Mouse (Mus musculus) liver, embryonic 11.5 days (tissue): ENCODE data around the gene Cacng6. TPM values are rescaled to one million over a fixed set of nuclear protein-coding genes. Genes with fewer than 3 reads are reported as not detected.

Experiments
- ATAC-seq: fragments of 200-750 bp; cut with Nextera tagmentation; replicated peaks from 2 replicates; pipeline ENCODE4 v1.8.0; 2017; ENCODE audit warnings: moderate number of reproducible peaks, mild to moderate bottlenecking, moderate TSS enrichment, moderate library complexity; ENCODE audit not compliant: low FRiP score
- DNase-seq: peaks from one replicate; pipeline ENCODE4 v3.0.0-alpha.2; 2017; ENCODE audit warnings: low spot score
- H3K27ac ChIP-seq: fragments of 300-500 bp; sonication (generic); 2 replicates; pipeline ENCODE4 v1.5.1; 2014; ENCODE audit warnings: mild to moderate bottlenecking, low read depth, low read length, control low read depth
- H3K27me3 ChIP-seq: fragments of 300-500 bp; sonication (generic); replicated peaks from 2 replicates; pipeline ENCODE4 v1.6.1; 2014; ENCODE audit warnings: low read length, mixed read lengths; ENCODE audit not compliant: control insufficient read depth, insufficient read depth
- H3K36me3 ChIP-seq: fragments of 300-500 bp; sonication (generic); 2 replicates; pipeline ENCODE4 v1.6.1; 2014; ENCODE audit warnings: mild to moderate bottlenecking, low read length, moderate library complexity, mixed read lengths; ENCODE audit not compliant: control insufficient read depth, insufficient read depth
- H3K4me1 ChIP-seq: fragments of 300-500 bp; sonication (generic); replicated peaks from 2 replicates; pipeline ENCODE4 v1.6.1; 2014; ENCODE audit warnings: low read length, mixed read lengths; ENCODE audit not compliant: control insufficient read depth, insufficient read depth
- H3K4me2 ChIP-seq: fragments of 300-500 bp; sonication (generic); 2 replicates; pipeline ENCODE4 v1.6.1; 2014; ENCODE audit warnings: mild to moderate bottlenecking, control low read depth, moderate library complexity
- H3K4me3 ChIP-seq: fragments of 300-500 bp; sonication (generic); 2 replicates; pipeline ENCODE4 v1.5.1; 2014; ENCODE audit warnings: low read depth, low read length, control low read depth
- H3K9ac ChIP-seq: fragments of 300-500 bp; sonication (generic); 2 replicates; pipeline ENCODE4 v1.6.1; 2014; ENCODE audit warnings: low read depth, low read length, control low read depth
- H3K9me3 ChIP-seq: fragments of 300-500 bp; sonication (generic); 2 replicates; pipeline ENCODE4 v1.6.1; 2016; ENCODE audit warnings: low read length, inconsistent platforms, mixed read lengths; ENCODE audit not compliant: control insufficient read depth
- WGBS: fragments of 180-500 bp; shearing (Covaris S2); extraction: QIAGEN DNeasy Blood & Tissue Kit; methylation state at CpG from one replicate; pipeline ENCODE4 v1.1.7; 2014; 5-methylcytosine and 5-hydroxymethylcytosine counted together
- polyA plus RNA-seq: library from polyadenylated mRNA; unstranded; fragments of >200 nt; fragmentation: Nextera tagmentation; extraction: Ambion mirVana; gene quantifications from 2 replicates; pipeline ENCODE4 v1.2.1, GENCODE M21; 2014

Cacng6 gene
- polyA plus RNA-seq, 1 experiment from 2014 or later = not detected

GRCm38 (mm10) chr7:3447026-3447425, 23.0 kb downstream of the Cacng6 start:
- Histone ChIP-seq H3K36me3 (no peaks in the 10 kb centered on the region), H3K4me1 (no peaks in the 10 kb centered on the region), H3K9me3 (no peaks in the 10 kb centered on the region), H3K27me3 (no peaks in the 10 kb centered on the region), H3K4me2 (no peak overlapping the region), H3K27ac (no peak overlapping the region), H3K9ac (no peak overlapping the region), H3K4me3 (no peak overlapping the region)
- DNase-seq = no peak
- ATAC-seq = no peak
- WGBS = 74% methylated on average over 4 of the region's 4 CpGs

- ATAC-seq = 0 out of 2 replicates have a peak, but pooled peaks have one; percentile 43
- Histone ChIP-seq H3K9ac (no peak overlapping the region), H3K27me3 (no peaks in the 10 kb centered on the region), H3K9me3 (no peaks in the 10 kb centered on the region), H3K36me3 (no peaks in the 10 kb centered on the region), H3K4me3 (no peak overlapping the region), H3K4me1 (no peaks in the 10 kb centered on the region), H3K4me2 (no peak overlapping the region), H3K27ac (no peak overlapping the region)
- DNase-seq = peak; percentile 66
- 20% methylated on average over 15 of the region's 15 CpGs for WGBS
Observed at GRCm38 (mm10) chr7:3448737-3449454, 24.9 kb downstream of the Cacng6 start.

GRCm38 (mm10) chr7:3450671-3451070, 26.7 kb downstream of the Cacng6 start:
- 65% methylated on average over 5 of the region's 5 CpGs for WGBS
- no peak overlapping the region for H3K4me2 ChIP-seq
- H3K4me1 ChIP-seq = no peaks in the 10 kb centered on the region
- H3K27ac ChIP-seq = no peak overlapping the region
- no peaks in the 10 kb centered on the region for H3K9me3 ChIP-seq
- ATAC-seq = no peak
- no peaks in the 10 kb centered on the region for H3K36me3 ChIP-seq
- H3K27me3 ChIP-seq = no peaks in the 10 kb centered on the region
- DNase-seq = no peak
- H3K4me3 ChIP-seq = no peak overlapping the region
- H3K9ac ChIP-seq = no peak overlapping the region

GRCm38 (mm10) chr7:3451161-3451560, 27.2 kb downstream of the Cacng6 start:
- no peak overlapping the region for H3K4me2 ChIP-seq
- 42% methylated on average over 6 of the region's 6 CpGs for WGBS
- H3K9ac ChIP-seq = no peak overlapping the region
- H3K4me1 ChIP-seq = no peaks in the 10 kb centered on the region
- no peaks in the 10 kb centered on the region for H3K36me3 ChIP-seq
- no peak overlapping the region for H3K27ac ChIP-seq
- no peaks in the 10 kb centered on the region for H3K9me3 ChIP-seq
- no peaks in the 10 kb centered on the region for H3K27me3 ChIP-seq
- H3K4me3 ChIP-seq = no peak overlapping the region
- ATAC-seq = no peak
- no peak for DNase-seq

GRCm38 (mm10) chr7:3452821-3453485, 29.0 kb downstream of the Cacng6 start:
- Histone ChIP-seq H3K27me3 (no peaks in the 10 kb centered on the region), H3K36me3 (no peaks in the 10 kb centered on the region), H3K4me1 (no peaks in the 10 kb centered on the region), H3K4me2 (no peak overlapping the region), H3K4me3 (no peak overlapping the region), H3K9ac (no peak overlapping the region), H3K9me3 (no peaks in the 10 kb centered on the region), H3K27ac (no peak overlapping the region)
- DNase-seq (no peak), ATAC-seq (no peak)
- 48% methylated on average over 12 of the region's 12 CpGs for WGBS

GRCm38 (mm10) chr7:3453486-3454183, 29.6 kb downstream of the Cacng6 start:
- 43% methylated on average over 11 of the region's 11 CpGs for WGBS
- H3K27me3 ChIP-seq = no peaks in the 10 kb centered on the region
- ATAC-seq (no peak), DNase-seq (no peak)
- H3K9me3 ChIP-seq = no peaks in the 10 kb centered on the region
- H3K36me3 ChIP-seq = no peaks in the 10 kb centered on the region
- no peak overlapping the region for H3K4me2 ChIP-seq
- H3K9ac ChIP-seq = no peak overlapping the region
- no peak overlapping the region for H3K27ac ChIP-seq
- H3K4me3 ChIP-seq = no peak overlapping the region
- H3K4me1 ChIP-seq = no peaks in the 10 kb centered on the region

- Histone ChIP-seq H3K9ac (no peak overlapping the region), H3K4me3 (no peak overlapping the region), H3K27me3 (no peaks in the 10 kb centered on the region), H3K4me1 (no peaks in the 10 kb centered on the region), H3K36me3 (no peaks in the 10 kb centered on the region), H3K9me3 (no peaks in the 10 kb centered on the region), H3K27ac (no peak overlapping the region), H3K4me2 (no peak overlapping the region)
- DNase-seq (no peak), ATAC-seq (no peak)
- WGBS = 92% methylated on average over 10 of the region's 10 CpGs
Observed at GRCm38 (mm10) chr7:3457111-3457840, 33.3 kb downstream of the Cacng6 start.

GRCm38 (mm10) chr7:3457841-3458217, 33.8 kb downstream of the Cacng6 start:
- H3K4me1 ChIP-seq = no peaks in the 10 kb centered on the region
- H3K27ac ChIP-seq = no peak overlapping the region
- no peaks in the 10 kb centered on the region for H3K36me3 ChIP-seq
- WGBS = 75% methylated on average over 9 of the region's 9 CpGs
- no peak for ATAC-seq
- no peaks in the 10 kb centered on the region for H3K9me3 ChIP-seq
- no peak for DNase-seq
- H3K4me3 ChIP-seq = no peak overlapping the region
- no peaks in the 10 kb centered on the region for H3K27me3 ChIP-seq
- H3K9ac ChIP-seq = no peak overlapping the region
- no peak overlapping the region for H3K4me2 ChIP-seq
